ENCODE assay signal across 13 mouse cellular contexts in genomic region chr8:122198378-122199025, GRCm38 (mm10).
DNase-seq lines count a peak whose midpoint lies in the region; ATAC-seq and TF ChIP-seq lines count a peak whose summit lies in the region.
"Had no signal": no experiment of that assay in that cellular context is flagged by ENCODE, and none has a peak within 500 bp of the region (broad histone marks: within the 10 kb centered on the region; RNA-seq: fewer than 3 reads in every experiment).

No protein-coding gene starts in this region.

- H3K4me2 ChIP-seq in embryonic facial prominence, embryonic 14.5 days (ENCODE audit: low read depth, low read length): no peak overlapping the region
- H3K4me2 ChIP-seq in intestine, postnatal 0 days (replicated peaks; ENCODE audit: low read depth): no peak overlapping the region
- no peak overlapping the region for H3K4me2 ChIP-seq in intestine, embryonic 16.5 days (ENCODE audit: low read depth, low read length)
- H3K4me2 ChIP-seq: embryonic facial prominence, embryonic 13.5 days; forebrain, embryonic 12.5 days; limb, embryonic 12.5 days; lung, embryonic 15.5 days had no signal

- no peaks in the 10 kb centered on the region for H3K36me3 ChIP-seq in embryonic facial prominence, embryonic 14.5 days (ENCODE audit: control insufficient read depth, insufficient read depth, low read length)
- no peaks in the 10 kb centered on the region for H3K36me3 ChIP-seq in embryonic facial prominence, embryonic 10.5 days (replicated peaks)
- H3K36me3 ChIP-seq in intestine, postnatal 0 days (ENCODE audit: control insufficient read depth, insufficient read depth): no peaks in the 10 kb centered on the region
- no peaks in the 10 kb centered on the region for H3K36me3 ChIP-seq in intestine, embryonic 16.5 days (ENCODE audit: control insufficient read depth, insufficient read depth, low read length)
- H3K36me3 ChIP-seq: embryonic facial prominence, embryonic 13.5 days; forebrain, embryonic 12.5 days; limb, embryonic 12.5 days; lung, embryonic 15.5 days had no signal

- ATAC-seq in embryonic facial prominence, embryonic 14.5 days (ENCODE audit: low read depth): no peak
- ATAC-seq in intestine, postnatal 0 days: no peak
- ATAC-seq in intestine, embryonic 16.5 days: no peak

- 77% methylated on average over 12 of the region's 12 CpGs for WGBS in embryonic facial prominence, embryonic 14.5 days
- 83% methylated on average over 12 of the region's 12 CpGs for WGBS in embryonic facial prominence, embryonic 10.5 days
- 74% methylated on average over 12 of the region's 12 CpGs for WGBS in intestine, postnatal 0 days
- 76% methylated on average over 12 of the region's 12 CpGs for WGBS in intestine, embryonic 16.5 days

- H3K4me3 ChIP-seq in embryonic facial prominence, embryonic 14.5 days (ENCODE audit: low read depth, low read length): no peak overlapping the region
- H3K4me3 ChIP-seq in embryonic facial prominence, embryonic 10.5 days: no peak overlapping the region
- H3K4me3 ChIP-seq in intestine, postnatal 0 days (ENCODE audit: low read depth, low read length): no peak overlapping the region
- no peak overlapping the region for H3K4me3 ChIP-seq in intestine, embryonic 16.5 days (ENCODE audit: low read length)
- H3K4me3 ChIP-seq: embryonic facial prominence, embryonic 13.5 days; forebrain, embryonic 12.5 days; limb, embryonic 12.5 days; lung, embryonic 15.5 days had no signal

- H3K27ac ChIP-seq in embryonic facial prominence, embryonic 14.5 days (replicated peaks; ENCODE audit: low read depth, low read length): no peak overlapping the region
- no peak overlapping the region for H3K27ac ChIP-seq in embryonic facial prominence, embryonic 10.5 days (replicated peaks)
- no peak overlapping the region for H3K27ac ChIP-seq in intestine, postnatal 0 days (ENCODE audit: low read depth, low read length)
- H3K27ac ChIP-seq in intestine, embryonic 16.5 days (ENCODE audit: low read length): no peak overlapping the region
- H3K27ac ChIP-seq: embryonic facial prominence, embryonic 13.5 days; forebrain, embryonic 12.5 days; limb, embryonic 12.5 days; lung, embryonic 15.5 days had no signal

- DNase-seq in embryonic facial prominence, embryonic 14.5 days (ENCODE audit: low spot score): no peak
- no peak for DNase-seq in embryonic facial prominence, embryonic 10.5 days (ENCODE audit: low spot score)
- DNase-seq in 416B (ENCODE audit: low read depth): peak; percentile 41
- peak; percentile 61 for DNase-seq in cerebellum, adult 9-11 months
- no peak for DNase-seq in frontal cortex, postnatal 25 days (ENCODE audit: low spot score in 2 of 2)
- DNase-seq in retina, postnatal 1 day: no peak
- DNase-seq: adrenal gland, postnatal 10 days had no signal

- peak; percentile 21 for TF ChIP-seq CTCF in intestine, postnatal 0 days (IDR thresholded peaks at IDR 0.05; ENCODE audit: low read depth)

- peaks cover 14% of the 10 kb centered on the region for H3K4me1 ChIP-seq in embryonic facial prominence, embryonic 14.5 days (ENCODE audit: control insufficient read depth, insufficient read depth, low read length)
- peaks cover 17% of the 10 kb centered on the region for H3K4me1 ChIP-seq in embryonic facial prominence, embryonic 10.5 days
- no peaks in the 10 kb centered on the region for H3K4me1 ChIP-seq in intestine, postnatal 0 days (replicated peaks; ENCODE audit: control insufficient read depth, insufficient read depth, low read length)
- H3K4me1 ChIP-seq in intestine, embryonic 16.5 days (ENCODE audit: control insufficient read depth, insufficient read depth, low read length): peaks cover 9% of the 10 kb centered on the region

- no peaks in the 10 kb centered on the region for H3K9me3 ChIP-seq in embryonic facial prominence, embryonic 14.5 days (ENCODE audit: control insufficient read depth, low read length)
- no peaks in the 10 kb centered on the region for H3K9me3 ChIP-seq in embryonic facial prominence, embryonic 10.5 days
- H3K9me3 ChIP-seq in intestine, postnatal 0 days (ENCODE audit: control insufficient read depth): no peaks in the 10 kb centered on the region
- H3K9me3 ChIP-seq in intestine, embryonic 16.5 days (ENCODE audit: control insufficient read depth, low read length): no peaks in the 10 kb centered on the region
- H3K9me3 ChIP-seq: embryonic facial prominence, embryonic 13.5 days; forebrain, embryonic 12.5 days; limb, embryonic 12.5 days; lung, embryonic 15.5 days had no signal

- 0 out of 2 replicates have a peak overlapping the region, but pooled peaks have one; percentile 30 for H3K9ac ChIP-seq in embryonic facial prominence, embryonic 14.5 days (ENCODE audit: low read depth, low read length)
- H3K9ac ChIP-seq in intestine, postnatal 0 days (ENCODE audit: low read depth, low read length): no peak overlapping the region
- H3K9ac ChIP-seq in intestine, embryonic 16.5 days (ENCODE audit: low read depth, low read length): no peak overlapping the region
- H3K9ac ChIP-seq: embryonic facial prominence, embryonic 13.5 days; forebrain, embryonic 12.5 days; limb, embryonic 12.5 days; lung, embryonic 15.5 days had no signal

- H3K27me3 ChIP-seq in embryonic facial prominence, embryonic 14.5 days (replicated peaks; ENCODE audit: control insufficient read depth, insufficient read depth, low read length): no peaks in the 10 kb centered on the region
- no peaks in the 10 kb centered on the region for H3K27me3 ChIP-seq in embryonic facial prominence, embryonic 10.5 days (replicated peaks; ENCODE audit: low read depth, poor library complexity, severe bottlenecking)
- H3K27me3 ChIP-seq in intestine, postnatal 0 days (replicated peaks; ENCODE audit: control insufficient read depth, insufficient read depth, low read length): no peaks in the 10 kb centered on the region
- no peaks in the 10 kb centered on the region; the same call in 1 of the 2 replicates for H3K27me3 ChIP-seq in intestine, embryonic 16.5 days (replicated peaks; ENCODE audit: control insufficient read depth, insufficient read depth, low read length)
- H3K27me3 ChIP-seq: embryonic facial prominence, embryonic 13.5 days; forebrain, embryonic 12.5 days; limb, embryonic 12.5 days; lung, embryonic 15.5 days had no signal

Comparison
In these comparisons a context has a peak if more than half of its experiments do, and no peak if none do; other contexts are left out.
1. DNase-seq: peak in 416B (single experiment) and cerebellum, adult 9-11 months (single experiment); none in embryonic facial prominence, embryonic 14.5 days (single experiment), embryonic facial prominence, embryonic 10.5 days (single experiment), frontal cortex, postnatal 25 days (0 of 2) and retina, postnatal 1 day (single experiment).